Mouse (Mus musculus): ENCODE results near the gene Pptc7. TPM values are rescaled to one million over a fixed set of nuclear protein-coding genes. Genes with fewer than 3 reads are reported as not detected.
A peak's percentile ranks its signal among the peaks of the same experiment; 100 is the strongest.

Pptc7 gene
- total RNA-seq, 1 experiment, result 21.1 TPM

- no peak overlapping the region for H3K27ac ChIP-seq (ENCODE audit: insufficient read depth, low read depth, low read length, poor library complexity, severe bottlenecking)
- in situ Hi-C loops (cut with MboI; ENCODE audit: low sequenced_read_pairs in 2 of 2, unreplicated experiment in 2 of 2), result no loop called here
- no peak overlapping the region for H3K4me3 ChIP-seq (ENCODE audit: insufficient read depth in 1 of 2, low read depth in 1 of 2, low read length in 2 of 2, poor library complexity in 1 of 2, severe bottlenecking in 1 of 2)
- H3K9me3 ChIP-seq (ENCODE audit: control insufficient read depth, insufficient read depth, low read depth, low read length), result no peaks in the 10 kb centered on the region
- H3K4me1 ChIP-seq (ENCODE audit: control insufficient read depth in 2 of 2, insufficient read depth in 2 of 2, low read length in 2 of 2, poor library complexity in 1 of 2), result peaks cover 14 to 30% of the 10 kb centered on the region in 2 experiments; a peak in 3 of 4 replicates
- H3K9ac ChIP-seq (ENCODE audit: insufficient read depth, low read depth, low read length, poor library complexity, severe bottlenecking), result no peak overlapping the region
- no peaks in the 10 kb centered on the region for H3K36me3 ChIP-seq (ENCODE audit: control insufficient read depth, insufficient read depth, low read length, poor library complexity, severe bottlenecking)
- DNase-seq (ENCODE audit: low read depth, low spot score), result no peak
- TF ChIP-seq HCFC1 (IDR thresholded peaks at IDR 0.05; ENCODE audit: borderline replicate concordance, insufficient read depth, low read length) (no peak), ZNF384 (IDR thresholded peaks at IDR 0.05; ENCODE audit: low read depth, low read length) (no peak), CHD2 (IDR thresholded peaks at IDR 0.05; ENCODE audit: low read depth, low read length) (no peak), ZC3H11A (IDR thresholded peaks at IDR 0.05; ENCODE audit: borderline replicate concordance, low read depth, low read length) (no peak), MAFK (IDR thresholded peaks at IDR 0.05; ENCODE audit: insufficient read depth, low read depth, low read length) (no peak)
Measured at GRCm38 (mm10) chr5:122293131-122293530, 9.0 kb downstream of the Pptc7 start.

GRCm38 (mm10) chr5:122294219-122294735 is 10.1 kb downstream of the Pptc7 start:
- Histone ChIP-seq H3K9ac (ENCODE audit: insufficient read depth, low read depth, low read length, poor library complexity, severe bottlenecking) (no peak overlapping the region), H3K4me1 (ENCODE audit: control insufficient read depth in 2 of 2, insufficient read depth in 2 of 2, low read length in 2 of 2, poor library complexity in 1 of 2) (peaks cover 14 to 30% of the 10 kb centered on the region in 2 experiments; a peak in 3 of 4 replicates), H3K9me3 (ENCODE audit: control insufficient read depth, insufficient read depth, low read depth, low read length) (no peaks in the 10 kb centered on the region), H3K4me3 (ENCODE audit: insufficient read depth in 1 of 2, low read depth in 1 of 2, low read length in 2 of 2, poor library complexity in 1 of 2, severe bottlenecking in 1 of 2) (no peak overlapping the region), H3K36me3 (ENCODE audit: control insufficient read depth, insufficient read depth, low read length, poor library complexity, severe bottlenecking) (no peaks in the 10 kb centered on the region), H3K27ac (ENCODE audit: insufficient read depth, low read depth, low read length, poor library complexity, severe bottlenecking) (peak overlapping the region; percentile 53; the same call in 1 of the 2 replicates)
- no peak for DNase-seq (ENCODE audit: low read depth, low spot score)
- in situ Hi-C loops (cut with MboI; ENCODE audit: low sequenced_read_pairs in 2 of 2, unreplicated experiment in 2 of 2), result no loop called here
- no peak for TF ChIP-seq ZC3H11A (IDR thresholded peaks at IDR 0.05; ENCODE audit: borderline replicate concordance, low read depth, low read length)
- TF ChIP-seq MAFK (IDR thresholded peaks at IDR 0.05; ENCODE audit: insufficient read depth, low read depth, low read length), result 0 out of 2 replicates have a peak, but pooled peaks have one; percentile 12
- TF ChIP-seq HCFC1 (IDR thresholded peaks at IDR 0.05; ENCODE audit: borderline replicate concordance, insufficient read depth, low read length), result no peak

GRCm38 (mm10) chr5:122295113-122295935 is 11.2 kb downstream of the Pptc7 start:
- Histone ChIP-seq H3K36me3 (ENCODE audit: control insufficient read depth, insufficient read depth, low read length, poor library complexity, severe bottlenecking) (no peaks in the 10 kb centered on the region), H3K4me1 (ENCODE audit: control insufficient read depth in 2 of 2, insufficient read depth in 2 of 2, low read length in 2 of 2, poor library complexity in 1 of 2) (peaks cover 14 to 35% of the 10 kb centered on the region in 2 experiments; a peak in 3 of 4 replicates), H3K9ac (ENCODE audit: insufficient read depth, low read depth, low read length, poor library complexity, severe bottlenecking) (0 out of 2 replicates have a peak overlapping the region, but pooled peaks have one; percentile 21), H3K4me3 (ENCODE audit: insufficient read depth in 1 of 2, low read depth in 1 of 2, low read length in 2 of 2, poor library complexity in 1 of 2, severe bottlenecking in 1 of 2) (no peak overlapping the region), H3K9me3 (ENCODE audit: control insufficient read depth, insufficient read depth, low read depth, low read length) (no peaks in the 10 kb centered on the region), H3K27ac (ENCODE audit: insufficient read depth, low read depth, low read length, poor library complexity, severe bottlenecking) (no peak overlapping the region)
- TF ChIP-seq MAFK (IDR thresholded peaks at IDR 0.05; ENCODE audit: insufficient read depth, low read depth, low read length) (peak; percentile 90), ZC3H11A (IDR thresholded peaks at IDR 0.05; ENCODE audit: borderline replicate concordance, low read depth, low read length) (no peak)
- in situ Hi-C loops (cut with MboI; ENCODE audit: low sequenced_read_pairs in 2 of 2, unreplicated experiment in 2 of 2), result no loop called here
- DNase-seq (ENCODE audit: low read depth, low spot score), result no peak

GRCm38 (mm10) chr5:122300071-122300518 is 15.9 kb downstream of the Pptc7 start:
- TF ChIP-seq ZC3H11A (IDR thresholded peaks at IDR 0.05; ENCODE audit: borderline replicate concordance, low read depth, low read length) (no peak), HCFC1 (IDR thresholded peaks at IDR 0.05; ENCODE audit: borderline replicate concordance, insufficient read depth, low read length) (no peak), ZNF384 (IDR thresholded peaks at IDR 0.05; ENCODE audit: low read depth, low read length) (no peak), CHD2 (IDR thresholded peaks at IDR 0.05; ENCODE audit: low read depth, low read length) (no peak), MAFK (IDR thresholded peaks at IDR 0.05; ENCODE audit: insufficient read depth, low read depth, low read length) (no peak)
- in situ Hi-C loops (cut with MboI; ENCODE audit: low sequenced_read_pairs in 2 of 2, unreplicated experiment in 2 of 2), result no loop called here
- H3K9me3 ChIP-seq (ENCODE audit: control insufficient read depth, insufficient read depth, low read depth, low read length), result no peaks in the 10 kb centered on the region
- H3K4me1 ChIP-seq (ENCODE audit: control insufficient read depth in 2 of 2, insufficient read depth in 2 of 2, low read length in 2 of 2, poor library complexity in 1 of 2), result peaks cover 17 to 20% of the 10 kb centered on the region in 2 experiments
- DNase-seq (ENCODE audit: low read depth, low spot score), result no peak
- no peak overlapping the region for H3K27ac ChIP-seq (ENCODE audit: insufficient read depth, low read depth, low read length, poor library complexity, severe bottlenecking)
- H3K36me3 ChIP-seq (ENCODE audit: control insufficient read depth, insufficient read depth, low read length, poor library complexity, severe bottlenecking), result no peaks in the 10 kb centered on the region
- H3K9ac ChIP-seq (ENCODE audit: insufficient read depth, low read depth, low read length, poor library complexity, severe bottlenecking), result no peak overlapping the region
- H3K4me3 ChIP-seq (ENCODE audit: insufficient read depth in 1 of 2, low read depth in 1 of 2, low read length in 2 of 2, poor library complexity in 1 of 2, severe bottlenecking in 1 of 2), result no peak overlapping the region
